Mouse (Mus musculus) kidney, embryonic 14.5 days (tissue): Measurements from ENCODE around the gene Rbp7. TPM values are rescaled to one million over a fixed set of nuclear protein-coding genes. Genes with fewer than 3 reads are reported as not detected.

ENCODE experiments used
- ATAC-seq: fragments of 200-750 bp; cut with Nextera tagmentation; 2 replicates; pipeline ENCODE4 v1.8.0; 2017; ENCODE audit warnings: moderate number of reproducible peaks, mild to moderate bottlenecking, moderate TSS enrichment, moderate library complexity; ENCODE audit not compliant: low FRiP score, low TSS enrichment
- H3K27ac ChIP-seq: fragments of 300-500 bp; sonication (generic); 2 replicates; pipeline ENCODE4 v1.5.1; 2014; ENCODE audit warnings: low read depth, mild to moderate bottlenecking, low read length, moderate library complexity, mixed read lengths
- H3K27me3 ChIP-seq: fragments of 300-500 bp; sonication (generic); 2 replicates; pipeline ENCODE4 v1.6.1; 2014; ENCODE audit warnings: mild to moderate bottlenecking, low read length; ENCODE audit not compliant: control insufficient read depth, insufficient read depth
- H3K36me3 ChIP-seq: fragments of 300-500 bp; sonication (generic); 2 replicates; pipeline ENCODE4 v1.6.1; 2014; ENCODE audit warnings: low read length, mixed read lengths; ENCODE audit not compliant: control insufficient read depth, insufficient read depth
- H3K4me1 ChIP-seq: fragments of 300-500 bp; sonication (generic); 2 replicates; pipeline ENCODE4 v1.6.1; 2014; ENCODE audit warnings: low read length, mixed read lengths; ENCODE audit not compliant: control insufficient read depth, insufficient read depth
- H3K4me2 ChIP-seq: fragments of 300-500 bp; sonication (generic); replicated peaks from 2 replicates; pipeline ENCODE4 v1.6.1; 2014; ENCODE audit warnings: low read depth, mild to moderate bottlenecking, low read length
- H3K4me3 ChIP-seq: fragments of 300-500 bp; sonication (generic); 2 replicates; pipeline ENCODE4 v1.5.1; 2014; ENCODE audit warnings: mild to moderate bottlenecking, low read length
- H3K9ac ChIP-seq: fragments of 300-500 bp; sonication (generic); 2 replicates; pipeline ENCODE4 v1.6.1; 2014; ENCODE audit warnings: low read depth, mild to moderate bottlenecking, low read length, moderate library complexity
- H3K9me3 ChIP-seq: fragments of 300-500 bp; sonication (generic); 2 replicates; pipeline ENCODE4 v1.6.1; 2016; ENCODE audit warnings: low read length; ENCODE audit not compliant: control insufficient read depth
- WGBS: fragments of 180-500 bp; shearing (Covaris S2); extraction: QIAGEN DNeasy Blood & Tissue Kit; methylation state at CpG from one replicate; pipeline ENCODE4 v1.1.7; 2014; 5-methylcytosine and 5-hydroxymethylcytosine counted together
- polyA plus RNA-seq: library from polyadenylated mRNA; unstranded; fragments of >200 nt; fragmentation: Nextera tagmentation; extraction: Ambion mirVana; gene quantifications from 2 replicates; pipeline ENCODE4 v1.2.1, GENCODE M21; 2014

Gene Rbp7
- polyA plus RNA-seq, 1 experiment from 2014 or later, result 1.1 TPM

GRCm38 (mm10) chr4:149407461-149407860 is 47.3 kb downstream of the Rbp7 start:
- H3K4me3 ChIP-seq, result no peak overlapping the region
- no peak for ATAC-seq
- H3K9ac ChIP-seq, result no peak overlapping the region
- H3K36me3 ChIP-seq, result peaks cover 2% of the 10 kb centered on the region; the same call in 1 of the 2 replicates
- no peak overlapping the region for H3K4me2 ChIP-seq
- peaks cover 2% of the 10 kb centered on the region; the same call in 1 of the 2 replicates for H3K9me3 ChIP-seq
- H3K4me1 ChIP-seq, result peaks cover 26% of the 10 kb centered on the region
- 74% methylated on average over 5 of the region's 5 CpGs for WGBS
- no peaks in the 10 kb centered on the region for H3K27me3 ChIP-seq
- H3K27ac ChIP-seq, result no peak overlapping the region

- Histone ChIP-seq H3K9me3 (peaks cover 2% of the 10 kb centered on the region; the same call in 1 of the 2 replicates), H3K27ac (no peak overlapping the region), H3K4me2 (no peak overlapping the region), H3K4me1 (peaks cover 33% of the 10 kb centered on the region), H3K9ac (no peak overlapping the region), H3K4me3 (no peak overlapping the region), H3K27me3 (no peaks in the 10 kb centered on the region), H3K36me3 (no peaks in the 10 kb centered on the region)
- 65% methylated on average over 16 of the region's 16 CpGs for WGBS
- no peak for ATAC-seq
Measured at GRCm38 (mm10) chr4:149405713-149406443, 48.9 kb downstream of the Rbp7 start.

GRCm38 (mm10) chr4:149404640-149405465 is 49.9 kb downstream of the Rbp7 start:
- no peak for ATAC-seq
- no peaks in the 10 kb centered on the region for H3K36me3 ChIP-seq
- WGBS, result 65% methylated on average over 19 of the region's 19 CpGs
- no peak overlapping the region for H3K9ac ChIP-seq
- H3K27me3 ChIP-seq, result no peaks in the 10 kb centered on the region
- no peak overlapping the region for H3K4me3 ChIP-seq
- H3K9me3 ChIP-seq, result no peaks in the 10 kb centered on the region
- H3K4me2 ChIP-seq, result no peak overlapping the region
- H3K4me1 ChIP-seq, result peaks cover 33% of the 10 kb centered on the region
- no peak overlapping the region for H3K27ac ChIP-seq

GRCm38 (mm10) chr4:149403037-149403436 is 51.7 kb downstream of the Rbp7 start:
- peaks cover 35% of the 10 kb centered on the region for H3K4me1 ChIP-seq
- H3K27ac ChIP-seq, result no peak overlapping the region; the same call in 1 of the 2 replicates
- H3K36me3 ChIP-seq, result peaks cover 5% of the 10 kb centered on the region
- no peak overlapping the region for H3K9ac ChIP-seq
- no peaks in the 10 kb centered on the region for H3K27me3 ChIP-seq
- no peak overlapping the region for H3K4me3 ChIP-seq
- H3K4me2 ChIP-seq, result no peak overlapping the region
- no peak for ATAC-seq
- whole genome bisulfite sequencing, result 20% methylated on average over 6 of the region's 6 CpGs
- no peaks in the 10 kb centered on the region for H3K9me3 ChIP-seq

- H3K4me2 ChIP-seq, result no peak overlapping the region
- no peaks in the 10 kb centered on the region for H3K9me3 ChIP-seq
- no peak overlapping the region for H3K27ac ChIP-seq
- 74% methylated on average over 8 of the region's 8 CpGs for WGBS
- H3K27me3 ChIP-seq, result no peaks in the 10 kb centered on the region
- ATAC-seq, result no peak
- H3K9ac ChIP-seq, result no peak overlapping the region
- no peak overlapping the region for H3K4me3 ChIP-seq
- peaks cover 17% of the 10 kb centered on the region for H3K36me3 ChIP-seq
- H3K4me1 ChIP-seq, result peaks cover 35% of the 10 kb centered on the region
Measured at GRCm38 (mm10) chr4:149401591-149401982, 53.2 kb downstream of the Rbp7 start.

GRCm38 (mm10) chr4:149400878-149401590 is 53.7 kb downstream of the Rbp7 start:
- no peak overlapping the region for H3K27ac ChIP-seq
- H3K4me2 ChIP-seq, result no peak overlapping the region
- 69% methylated on average over 12 of the region's 12 CpGs for WGBS
- no peak for ATAC-seq
- H3K36me3 ChIP-seq, result peaks cover 17% of the 10 kb centered on the region
- no peaks in the 10 kb centered on the region for H3K27me3 ChIP-seq
- no peak overlapping the region for H3K4me3 ChIP-seq
- H3K9me3 ChIP-seq, result no peaks in the 10 kb centered on the region
- no peak overlapping the region for H3K9ac ChIP-seq
- H3K4me1 ChIP-seq, result peaks cover 35% of the 10 kb centered on the region

Other genes with a start within 250 kb of the Rbp7 start
- gene Kif1b, start 147.3 kb downstream of the Rbp7 start, polyA plus RNA-seq, result 25.6 and 35.7 TPM in 2 replicates
- gene Ube4b, start 28.2 kb downstream of the Rbp7 start, polyA plus RNA-seq, result 42.9 and 44.9 TPM in 2 replicates
- 0.38 TPM in 1 of 2 replicates, not detected in the other for gene Tmem274, start 22.4 kb upstream of the Rbp7 start, polyA plus RNA-seq
- 12.7 and 15.5 TPM in 2 replicates for gene Nmnat1, start 30.2 kb upstream of the Rbp7 start, polyA plus RNA-seq
- gene Lzic, start 30.3 kb upstream of the Rbp7 start, polyA plus RNA-seq, result 45.7 and 47.3 TPM in 2 replicates
- 66.6 and 71.4 TPM in 2 replicates for gene Ctnnbip1, start 63.3 kb upstream of the Rbp7 start, polyA plus RNA-seq
- gene Clstn1, start 131.5 kb upstream of the Rbp7 start, polyA plus RNA-seq, result 24.7 and 33.5 TPM in 2 replicates
- 1.8 and 5.5 TPM in 2 replicates for gene Pik3cd, start 247.6 kb upstream of the Rbp7 start, polyA plus RNA-seq